Mouse (Mus musculus) adrenal gland, adult 2 months (tissue): ENCODE results near the gene Gm9922. TPM values are rescaled to one million over a fixed set of nuclear protein-coding genes. Genes with fewer than 3 reads are reported as not detected.

ENCODE experiments used
- DNase-seq: peaks from one replicate; pipeline ENCODE4 v3.0.0; 2021
- polyA plus RNA-seq: library from polyadenylated mRNA; depleted of rRNA; stranded (reverse); fragments of >200 nt; gene quantifications from 2 replicates; pipeline ENCODE4 v1.2.3, GENCODE M21; 2012; rRNA removed
- total RNA-seq, 2 experiments: library from RNA; stranded (reverse); gene quantifications; 2 replicates each; pipeline ENCODE4 v1.2.3; 2021

Gene Gm9922
- total and polyA plus RNA-seq, 3 experiments = 0.78 to 11.9 (median 4.8) TPM

- DNase-seq = no peak
These were observed 41.9 kb downstream of the Gm9922 start for GRCm38 (mm10) chr14:101687696-101688095.

Other genes with a start within 250 kb of the Gm9922 start
- 10 to 100 TPM; 53.6 to 65.4 TPM for gene Tbc1d4, start 120.6 kb downstream of the Gm9922 start, total RNA-seq
- 20.4 and 24.3 TPM in 2 replicates for gene Tbc1d4, start 120.6 kb downstream of the Gm9922 start, polyA plus RNA-seq
- gene Commd6, start 89.1 kb downstream of the Gm9922 start, total RNA-seq = 10 to 100 TPM; 99.7 to 99.8 TPM
- 19.7 and 36.4 TPM in 2 replicates for gene Commd6, start 89.1 kb downstream of the Gm9922 start, polyA plus RNA-seq
- 10 to 100 TPM; 44.5 to 44.6 TPM for gene Uchl3, start 75.8 kb downstream of the Gm9922 start, total RNA-seq
- gene Uchl3, start 75.8 kb downstream of the Gm9922 start, polyA plus RNA-seq = 2.3 and 4.7 TPM in 2 replicates
- 10 to 100 TPM; 17.5 to 29.8 TPM for gene Lmo7, start 143 bp upstream of the Gm9922 start, total RNA-seq
- gene Lmo7, start 143 bp upstream of the Gm9922 start, polyA plus RNA-seq = 12.9 and 13.1 TPM in 2 replicates